Mouse (Mus musculus): ENCODE results near the gene Lsamp. TPM values are rescaled to one million over a fixed set of nuclear protein-coding genes. Genes with fewer than 3 reads are reported as not detected.

Lsamp gene
- polyA plus RNA-seq (2012; rRNA removed; ENCODE audit: low replicate concordance), result 0.21 and 12.5 TPM in 2 replicates

GRCm38 (mm10) chr16:39984205-39984634 is at the start of gene Lsamp:
Lsamp (plus strand) TSS chr16:39984361.

